Mouse (Mus musculus): ENCODE measurements around the gene Hspg2. TPM values are rescaled to one million over a fixed set of nuclear protein-coding genes. Genes with fewer than 3 reads are reported as not detected.

Gene Hspg2
- total RNA-seq, 2 experiments from 2014 or later = 5.5 to 6.5 TPM

- DNase-seq (ENCODE audit: extremely low spot score in 1 of 2, low spot score in 2 of 2) = no peak
- no peak for TF ChIP-seq CTCF (IDR thresholded peaks at IDR 0.05)
- H3K27ac ChIP-seq = no peak overlapping the region
- H3K4me3 ChIP-seq = no peak overlapping the region
- intact Hi-C loops (cut with DNase I) = no loop called here
Measured at GRCm38 (mm10) chr4:137448641-137449040, 19.9 kb upstream of the Hspg2 start.

GRCm38 (mm10) chr4:137449132-137449531 is 19.4 kb upstream of the Hspg2 start:
- Histone ChIP-seq H3K27ac (no peak overlapping the region), H3K4me3 (no peak overlapping the region)
- no peak for TF ChIP-seq CTCF (IDR thresholded peaks at IDR 0.05)
- no peak for DNase-seq (ENCODE audit: extremely low spot score in 1 of 2, low spot score in 2 of 2)
- intact Hi-C loops (cut with DNase I) = no loop called here

- DNase-seq (ENCODE audit: extremely low spot score in 1 of 2, low spot score in 2 of 2) = no peak
- no peak overlapping the region for H3K27ac ChIP-seq
- intact Hi-C loops (cut with DNase I) = no loop called here
- no peak for TF ChIP-seq CTCF (IDR thresholded peaks at IDR 0.05)
- no peak overlapping the region for H3K4me3 ChIP-seq
Measured at GRCm38 (mm10) chr4:137449715-137450114, 18.9 kb upstream of the Hspg2 start.

GRCm38 (mm10) chr4:137452190-137452589 is 16.4 kb upstream of the Hspg2 start:
- Histone ChIP-seq H3K27ac (no peak overlapping the region), H3K4me3 (no peak overlapping the region)
- TF ChIP-seq CTCF (IDR thresholded peaks at IDR 0.05) = no peak
- no peak for DNase-seq (ENCODE audit: extremely low spot score in 1 of 2, low spot score in 2 of 2)
- intact Hi-C loops (cut with DNase I) = no loop called here

GRCm38 (mm10) chr4:137453234-137453767 is 15.3 kb upstream of the Hspg2 start, which contains the start of gene 1700013G24Rik:
TSS of gene 1700013G24Rik (plus strand) at chr4:137453284.
- intact Hi-C loops (cut with DNase I) = no loop called here
- no peak for DNase-seq (ENCODE audit: extremely low spot score in 1 of 2, low spot score in 2 of 2)
- no peak for TF ChIP-seq CTCF (IDR thresholded peaks at IDR 0.05)
- no peak within 1 kb of the TSS for H3K27ac ChIP-seq
- no peak within 1 kb of the TSS for H3K4me3 ChIP-seq

- TF ChIP-seq CTCF (IDR thresholded peaks at IDR 0.05) = no peak
- intact Hi-C loops (cut with DNase I) = no loop called here
- Histone ChIP-seq H3K27ac (no peak overlapping the region), H3K4me3 (no peak overlapping the region)
- DNase-seq (ENCODE audit: extremely low spot score in 1 of 2, low spot score in 2 of 2) = no peak
Measured at GRCm38 (mm10) chr4:137454582-137454981, 14.0 kb upstream of the Hspg2 start.

GRCm38 (mm10) chr4:137456581-137456980 is 12.0 kb upstream of the Hspg2 start:
- intact Hi-C loops (cut with DNase I) = no loop called here
- Histone ChIP-seq H3K27ac (no peak overlapping the region), H3K4me3 (no peak overlapping the region)
- TF ChIP-seq CTCF (IDR thresholded peaks at IDR 0.05) = no peak
- no peak for DNase-seq (ENCODE audit: extremely low spot score in 1 of 2, low spot score in 2 of 2)

GRCm38 (mm10) chr4:137457292-137457691 is 11.3 kb upstream of the Hspg2 start:
- Histone ChIP-seq H3K4me3 (no peak overlapping the region), H3K27ac (no peak overlapping the region)
- no peak for DNase-seq (ENCODE audit: extremely low spot score in 1 of 2, low spot score in 2 of 2)
- no peak for TF ChIP-seq CTCF (IDR thresholded peaks at IDR 0.05)
- intact Hi-C loops (cut with DNase I) = no loop called here

GRCm38 (mm10) chr4:137458310-137458709 is 10.3 kb upstream of the Hspg2 start:
- no peak for TF ChIP-seq CTCF (IDR thresholded peaks at IDR 0.05)
- Histone ChIP-seq H3K4me3 (no peak overlapping the region), H3K27ac (no peak overlapping the region)
- intact Hi-C loops (cut with DNase I) = no loop called here
- DNase-seq (ENCODE audit: extremely low spot score in 1 of 2, low spot score in 2 of 2) = no peak

- no peak for TF ChIP-seq CTCF (IDR thresholded peaks at IDR 0.05)
- intact Hi-C loops (cut with DNase I) = no loop called here
Measured at GRCm38 (mm10) chr4:137458861-137459260, 9.7 kb upstream of the Hspg2 start.

GRCm38 (mm10) chr4:137460676-137461075 is 7.9 kb upstream of the Hspg2 start:
- H3K27ac ChIP-seq = no peak overlapping the region
- no peak for TF ChIP-seq CTCF (IDR thresholded peaks at IDR 0.05)
- intact Hi-C loops (cut with DNase I) = no loop called here

More at GRCm38 (mm10) chr4:137458861-137459260, 9.7 kb upstream of the Hspg2 start:
- H3K4me3 ChIP-seq = no peak overlapping the region
- no peak for DNase-seq (ENCODE audit: extremely low spot score in 1 of 2, low spot score in 2 of 2)
- no peak overlapping the region for H3K27ac ChIP-seq

GRCm38 (mm10) chr4:137461217-137461616 is 7.4 kb upstream of the Hspg2 start:
- no peak overlapping the region for H3K27ac ChIP-seq
- intact Hi-C loops (cut with DNase I) = no loop called here
- H3K4me3 ChIP-seq = no peak overlapping the region
- TF ChIP-seq CTCF (IDR thresholded peaks at IDR 0.05) = no peak
- no peak for DNase-seq (ENCODE audit: extremely low spot score in 1 of 2, low spot score in 2 of 2)

More at GRCm38 (mm10) chr4:137460676-137461075, 7.9 kb upstream of the Hspg2 start:
- no peak for DNase-seq (ENCODE audit: extremely low spot score in 1 of 2, low spot score in 2 of 2)
- no peak overlapping the region for H3K4me3 ChIP-seq

- no peak for DNase-seq (ENCODE audit: extremely low spot score in 1 of 2, low spot score in 2 of 2)
- no peak for TF ChIP-seq CTCF (IDR thresholded peaks at IDR 0.05)
- Histone ChIP-seq H3K27ac (no peak overlapping the region), H3K4me3 (no peak overlapping the region)
- intact Hi-C loops (cut with DNase I) = no loop called here
Measured at GRCm38 (mm10) chr4:137461981-137462690, 6.4 kb upstream of the Hspg2 start.

Measured in left cerebral cortex, adult 2 months (tissue).